Mouse (Mus musculus): ENCODE measurements around the gene Olfr370. TPM values are rescaled to one million over a fixed set of nuclear protein-coding genes. Genes with fewer than 3 reads are reported as not detected.

The Olfr370 gene
- total RNA-seq, 2 experiments from 2014 or later = not detected

Other genes starting within 250 kb of the Olfr370 start
- gene Ucp1, start 245.4 kb upstream of the Olfr370 start, total RNA-seq (2021) = 100 to 1,000 TPM; 366 to 492 TPM
- 10 to 100 TPM; 19.1 to 25.0 TPM for gene Elmod2, start 203.3 kb upstream of the Olfr370 start, total RNA-seq (2021)
- not detected for gene Mgat4d, start 187.3 kb upstream of the Olfr370 start, total RNA-seq (2021)
- gene Clgn, start 145.9 kb upstream of the Olfr370 start, total RNA-seq (2021) = under 1 TPM; 0.54 to 0.98 TPM
- 10 to 100 TPM; 65.5 to 68.8 TPM for gene Scoc, start 77.4 kb upstream of the Olfr370 start, total RNA-seq (2021)
- 100 to 1,000 TPM; 215 to 223 TPM for gene Ndufb7, start 30.9 kb downstream of the Olfr370 start, total RNA-seq (2021)
- gene Tecr, start 72.2 kb downstream of the Olfr370 start, total RNA-seq (2021) = 100 to 1,000 TPM; 369 to 378 TPM
- gene Dnajb1, start 72.4 kb downstream of the Olfr370 start, total RNA-seq (2021) = 10 to 100 TPM; 29.4 to 29.9 TPM
- gene Gipc1, start 116.9 kb downstream of the Olfr370 start, total RNA-seq (2021) = 10 to 100 TPM; 59.2 to 72.0 TPM
- 1 to 10 TPM; 2.4 to 5.1 TPM for gene Ptger1, start 130.9 kb downstream of the Olfr370 start, total RNA-seq (2021)
- 100 to 1,000 TPM; 115 to 120 TPM for gene Pkn1, start 163.4 kb downstream of the Olfr370 start, total RNA-seq (2021)
- 10 to 100 TPM; 41.5 to 42.2 TPM for gene Ddx39, start 179.4 kb downstream of the Olfr370 start, total RNA-seq (2021)
- gene Adgre5, start 205.5 kb downstream of the Olfr370 start, total RNA-seq (2021) = 10 to 100 TPM; 48.6 to 49.8 TPM

Data from adrenal gland, postnatal 4 days (tissue).